Mouse (Mus musculus): Measurements from ENCODE around the gene Ncor1. TPM values are rescaled to one million over a fixed set of nuclear protein-coding genes. Genes with fewer than 3 reads are reported as not detected.
"Not testable (repeated sequence)": the region's sequence is repeated elsewhere in the genome, so short reads cannot be mapped to it uniquely, and the experiment has no call there.

The Ncor1 gene
- total RNA-seq, 2 experiments from 2014 or later = 180 to 205 TPM

DNA sequence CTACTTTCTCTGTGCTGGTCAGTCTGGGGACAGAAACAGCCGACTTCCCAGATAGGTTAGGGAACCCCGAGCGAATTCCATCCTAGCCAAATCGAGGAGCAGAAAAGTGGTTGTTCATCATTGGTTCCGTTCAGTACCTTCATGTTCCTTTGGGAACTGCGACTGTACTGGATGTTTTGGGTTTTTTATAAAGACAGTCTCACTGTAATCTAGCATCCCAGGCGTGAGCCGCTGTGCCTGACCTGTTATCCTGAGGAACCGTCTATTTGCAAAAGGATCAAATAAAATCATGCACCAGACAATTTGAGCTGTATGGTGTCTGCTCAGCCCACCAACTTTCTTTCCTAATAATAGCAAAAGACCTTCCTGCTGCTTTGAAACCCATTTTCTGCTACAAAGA, 439 bp upstream of the Ncor1 start:
- DNase-seq = no peak

DNA sequence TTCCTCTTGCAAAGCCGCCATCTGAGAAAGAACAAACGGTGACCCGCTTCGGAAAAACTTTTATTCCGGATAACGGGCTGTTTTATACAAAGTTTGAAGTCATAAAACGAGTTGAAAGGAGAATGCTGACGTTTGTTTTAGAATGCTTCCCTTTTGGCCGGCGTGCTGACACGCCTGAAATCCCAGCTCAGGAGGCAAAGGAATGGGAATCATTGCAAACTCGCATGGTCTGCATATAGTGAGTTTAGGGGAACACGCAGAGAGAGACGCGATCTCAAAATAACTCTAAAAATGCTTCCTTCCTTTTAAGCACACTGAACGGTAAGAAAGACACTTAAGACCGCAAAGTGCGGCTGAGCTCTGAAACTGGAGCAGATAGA, 460 bp downstream of the Ncor1 start:
- DNase-seq = peak in 1 of 2 experiments; percentile 13

DNA sequence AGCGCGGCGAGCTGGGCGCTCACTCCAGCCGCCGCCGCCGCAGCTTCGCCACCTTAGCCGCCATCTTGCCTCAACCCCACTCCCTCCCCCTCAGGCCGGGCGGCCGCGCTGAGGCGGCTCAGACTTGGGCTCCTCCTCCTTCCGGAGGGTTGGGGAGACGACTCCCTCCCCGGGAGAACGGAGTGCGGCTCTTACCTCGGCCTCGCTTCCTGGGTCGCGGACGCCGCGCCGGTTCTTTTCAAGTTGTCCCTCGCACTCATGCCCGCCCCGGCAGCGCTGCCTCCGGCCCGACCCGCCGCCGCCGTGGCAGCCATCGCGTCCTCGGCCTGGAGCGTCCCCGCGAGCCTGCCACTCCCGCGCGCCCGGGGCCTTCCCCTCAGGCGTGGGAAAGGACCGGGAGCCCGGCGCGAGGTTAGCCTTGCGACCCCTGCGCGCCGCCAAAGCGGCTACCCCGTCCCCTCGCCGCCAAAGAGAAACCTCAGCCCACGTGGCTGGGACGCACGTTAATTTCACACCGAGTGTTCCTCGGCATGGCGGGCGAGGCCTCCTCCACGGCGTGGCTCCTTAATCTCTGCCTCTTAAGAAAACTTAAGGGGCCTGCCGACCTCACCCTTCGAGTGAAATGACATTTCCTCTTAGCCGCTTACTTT, 975 bp downstream of the Ncor1 start:
- peak; percentile 95 for DNase-seq

DNA sequence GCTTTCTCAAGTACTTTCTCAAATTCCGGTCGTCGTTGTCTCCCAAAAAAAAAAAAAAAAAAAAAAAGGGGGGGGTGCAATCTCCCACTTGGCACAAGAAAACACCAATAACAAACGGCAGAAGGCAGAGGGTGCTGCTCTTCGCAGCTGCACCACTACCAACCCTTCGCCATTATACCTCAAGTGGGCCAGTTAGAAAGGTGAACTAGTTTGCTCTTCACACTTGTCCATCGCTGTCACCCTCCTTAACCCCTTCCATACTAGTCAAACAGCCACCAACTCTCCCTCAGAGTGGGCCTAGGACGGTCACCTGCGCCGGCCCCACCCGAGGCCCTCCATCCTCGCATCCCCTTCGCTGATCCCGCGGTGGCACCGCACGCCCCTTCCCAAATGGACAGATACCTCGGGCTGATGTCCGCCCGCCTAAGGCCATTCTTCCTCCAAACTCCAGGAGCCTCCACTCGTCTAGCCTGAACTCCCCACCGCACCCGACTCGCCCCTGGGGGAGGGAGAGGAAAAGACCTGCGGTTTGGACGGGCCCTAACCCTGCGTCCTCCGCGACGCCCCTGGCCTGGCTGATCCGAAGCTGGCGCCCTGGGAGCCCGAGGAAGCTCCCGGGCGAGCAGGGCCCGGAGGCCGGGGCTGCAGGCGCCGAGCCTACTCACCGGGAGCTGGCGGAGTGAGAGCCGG, 1.7 kb downstream of the Ncor1 start:
- DNase-seq = peak; percentile 53

DNA sequence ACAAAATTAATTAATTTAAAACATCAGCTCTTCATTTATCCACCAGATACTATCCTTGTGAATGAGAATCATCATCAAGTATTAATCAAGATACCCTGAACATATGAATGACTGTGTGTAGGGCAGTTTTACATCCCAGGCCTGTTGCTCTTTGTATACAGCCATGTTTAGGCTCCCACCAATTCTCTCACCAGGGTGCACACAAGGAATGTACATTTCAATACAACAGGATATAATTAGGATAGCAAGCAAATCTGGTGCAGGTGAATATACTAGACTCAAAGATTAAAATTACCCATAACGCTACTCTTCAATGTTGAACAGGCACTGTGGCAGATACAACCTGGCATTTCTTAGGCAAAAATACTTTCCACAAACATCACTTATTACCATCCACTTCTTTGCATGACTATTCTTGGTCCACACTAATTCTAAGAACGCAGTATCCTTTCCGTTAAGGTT, 2.3 kb downstream of the Ncor1 start:
- DNase-seq = no peak

DNA sequence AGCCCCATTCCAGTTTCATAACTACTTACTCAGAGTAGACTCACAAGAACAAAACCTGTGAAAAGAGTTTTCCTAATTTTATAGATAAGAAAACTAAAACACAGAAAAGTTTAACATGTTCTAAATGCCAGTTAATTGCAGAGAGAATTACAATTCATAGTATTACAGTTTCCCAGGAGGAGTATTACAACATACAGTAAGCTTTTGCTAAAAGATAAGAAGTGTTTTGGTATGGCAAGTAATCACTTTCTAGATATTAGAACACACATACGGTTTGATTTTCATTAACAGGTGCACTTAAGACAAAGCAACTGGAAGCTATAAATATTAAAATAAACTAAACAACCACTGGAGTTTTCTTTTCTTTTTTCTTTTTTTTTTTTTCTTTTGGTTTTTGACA, 3.1 kb downstream of the Ncor1 start:
- no peak for DNase-seq

DNA sequence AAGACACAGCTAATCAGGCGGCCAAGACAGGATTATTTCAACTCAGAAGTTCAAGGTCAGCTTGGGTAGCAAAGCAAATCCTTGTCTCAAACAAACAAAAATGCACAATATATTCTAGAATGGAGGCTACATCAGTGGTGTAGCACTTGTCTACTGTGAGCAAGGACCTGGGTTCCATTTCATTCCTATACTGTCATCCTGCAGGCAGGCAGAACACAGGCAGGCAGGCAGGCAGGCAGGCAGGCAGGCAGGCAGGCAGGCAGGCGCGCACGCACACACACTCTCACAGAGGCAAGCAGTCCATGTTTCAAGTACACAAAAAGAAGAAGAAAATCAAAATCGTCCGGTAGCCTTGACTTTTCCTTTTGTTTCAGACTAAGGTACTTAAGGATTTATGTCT, 9.4 kb downstream of the Ncor1 start:
- DNase-seq = peak; percentile 42 to 49

DNA sequence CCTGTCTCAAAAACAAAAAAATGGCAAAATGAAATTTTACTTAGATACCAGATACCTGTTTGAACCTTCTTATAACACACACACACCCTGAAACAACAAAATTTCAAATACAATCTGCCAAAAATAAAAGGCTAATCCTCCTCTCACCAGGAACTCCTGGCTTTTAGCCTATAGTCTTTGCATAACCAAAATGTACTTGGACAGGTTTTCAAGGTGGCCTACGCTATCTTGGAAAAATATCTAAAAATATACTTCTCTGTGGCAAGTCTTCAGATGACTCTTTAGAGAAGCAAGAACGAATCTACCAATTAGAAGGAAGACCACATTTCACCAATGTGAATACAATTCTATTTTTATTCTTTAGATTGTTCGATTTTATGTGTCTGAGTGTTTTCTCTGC, 12.5 kb downstream of the Ncor1 start:
- no peak for DNase-seq

DNA sequence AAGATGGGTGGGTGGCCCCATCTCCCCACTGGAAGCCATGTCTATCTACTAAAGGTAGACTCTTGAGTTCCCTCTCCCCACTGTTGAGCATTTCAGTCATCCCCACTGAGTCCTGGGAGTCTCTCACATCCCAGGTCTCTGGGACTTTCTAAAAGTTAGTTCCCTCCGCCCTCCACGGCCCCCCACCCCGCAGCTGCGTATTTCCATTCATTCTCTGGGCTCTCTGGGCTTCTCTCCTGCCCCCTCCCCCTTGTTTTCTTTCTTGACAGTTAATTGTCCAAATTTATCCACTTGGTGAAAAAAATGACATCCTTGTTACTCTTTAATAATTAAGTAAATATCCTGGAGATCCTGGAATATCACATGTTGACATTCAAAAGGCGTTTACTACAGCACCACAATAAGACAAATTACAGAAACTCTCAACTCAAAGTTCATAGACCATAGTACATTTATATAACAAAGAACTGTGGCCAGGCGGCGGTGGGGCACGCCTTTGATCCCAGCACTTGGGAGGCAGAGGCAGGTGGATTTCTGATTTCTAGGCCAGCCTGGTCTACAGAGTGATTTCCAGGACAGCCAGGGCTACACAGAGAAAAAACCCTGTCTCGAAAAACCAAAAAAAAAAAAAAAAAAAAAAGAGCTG, 17.5 kb downstream of the Ncor1 start:
- no peak for DNase-seq

DNA sequence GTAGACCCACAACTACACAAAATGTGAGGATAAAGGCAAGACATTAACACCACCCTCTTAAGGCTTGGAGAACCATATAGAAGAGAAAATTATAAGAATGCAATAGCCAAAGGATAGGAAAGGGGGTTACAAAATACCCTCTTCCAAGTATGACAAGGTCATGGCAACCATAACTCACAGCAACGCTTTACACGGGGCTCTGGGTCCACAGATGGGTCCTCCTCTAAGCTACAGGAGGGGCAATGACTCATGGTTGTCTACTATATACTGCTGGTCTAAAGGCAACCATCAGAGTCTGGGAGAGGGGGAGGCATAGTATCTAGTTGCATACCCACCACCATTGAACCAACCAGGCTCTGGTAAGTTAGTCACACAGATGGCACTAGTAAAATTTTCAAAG, 26.1 kb downstream of the Ncor1 start:
- DNase-seq = no peak

DNA sequence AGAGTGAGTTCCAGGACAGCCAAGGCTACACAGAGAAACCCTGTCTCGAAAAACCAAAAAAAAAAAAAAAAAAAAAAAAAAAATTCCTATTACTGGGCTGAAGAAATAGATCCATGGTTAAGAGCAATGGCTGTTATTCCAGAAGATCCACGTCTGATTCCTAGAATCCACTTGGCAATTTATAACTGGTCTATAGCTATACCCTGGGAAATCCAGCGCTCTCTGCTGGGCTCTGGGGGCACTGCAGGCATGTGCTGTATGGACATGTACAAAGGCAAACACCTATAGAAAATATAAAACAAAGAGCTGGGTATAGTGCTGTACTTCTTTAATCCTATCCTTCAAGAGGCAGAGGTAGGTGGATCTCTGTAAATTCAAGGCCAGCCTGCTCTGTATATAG, 31.2 kb downstream of the Ncor1 start:
- peak; percentile 20 to 42 for DNase-seq

DNA sequence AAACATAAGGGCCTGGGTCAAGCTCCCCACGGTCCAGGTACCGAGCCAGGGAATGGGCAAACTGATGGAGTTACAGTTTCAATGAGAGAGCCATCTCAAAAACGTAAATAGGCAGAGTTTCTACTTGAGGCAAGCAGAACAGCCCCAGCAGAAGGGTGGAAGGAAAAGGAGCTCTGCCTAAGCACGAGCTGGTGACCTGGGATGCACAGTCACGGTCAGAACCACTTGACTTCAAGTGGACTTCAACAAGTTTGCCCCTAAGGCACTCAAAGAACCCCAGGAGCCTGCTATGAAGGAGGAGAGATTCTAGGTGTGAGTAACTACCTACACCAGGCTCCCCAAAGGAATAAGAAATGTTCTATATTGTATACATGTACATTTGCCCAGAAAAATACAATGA, 32.1 kb downstream of the Ncor1 start:
- no peak for DNase-seq

DNA sequence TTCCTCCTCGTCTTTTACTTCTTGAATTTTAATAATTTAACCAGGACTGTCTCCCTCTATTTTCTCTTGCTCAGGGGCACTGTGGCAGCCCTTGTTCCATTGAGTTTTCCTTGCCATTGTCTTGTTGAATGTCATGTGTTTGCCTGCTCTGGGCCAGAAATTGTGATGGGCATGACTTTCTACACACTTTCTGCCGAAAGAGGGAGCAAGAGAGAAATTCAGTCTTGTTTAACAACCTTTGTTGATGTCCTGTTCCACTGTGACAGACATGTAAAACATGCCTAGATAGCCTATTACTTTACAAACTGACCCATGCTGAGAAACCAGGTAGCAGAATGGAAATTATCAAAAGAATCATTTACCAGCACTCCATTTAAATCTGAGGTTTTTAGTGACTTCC, 33.8 kb downstream of the Ncor1 start:
- no peak for DNase-seq

DNA sequence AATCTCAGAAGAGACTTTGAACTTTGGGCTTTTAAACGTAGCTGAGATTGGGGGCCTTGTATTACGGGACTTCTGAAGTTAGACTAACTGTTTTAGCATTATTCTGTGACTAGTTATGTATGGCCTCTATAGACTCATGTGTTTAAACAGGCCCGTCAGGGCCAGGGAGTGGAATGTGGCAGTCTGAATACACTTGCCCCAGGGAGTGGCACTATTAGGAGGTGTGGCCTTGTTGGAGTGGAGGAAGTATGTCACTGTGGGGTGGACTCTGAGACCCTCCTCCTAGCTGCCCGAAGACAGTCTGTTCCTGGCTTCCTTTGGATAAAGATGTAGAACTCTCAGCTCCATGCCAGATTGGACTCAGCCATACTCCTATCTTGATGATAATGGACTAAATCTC, 43.3 kb downstream of the Ncor1 start:
- DNase-seq = no peak

DNA sequence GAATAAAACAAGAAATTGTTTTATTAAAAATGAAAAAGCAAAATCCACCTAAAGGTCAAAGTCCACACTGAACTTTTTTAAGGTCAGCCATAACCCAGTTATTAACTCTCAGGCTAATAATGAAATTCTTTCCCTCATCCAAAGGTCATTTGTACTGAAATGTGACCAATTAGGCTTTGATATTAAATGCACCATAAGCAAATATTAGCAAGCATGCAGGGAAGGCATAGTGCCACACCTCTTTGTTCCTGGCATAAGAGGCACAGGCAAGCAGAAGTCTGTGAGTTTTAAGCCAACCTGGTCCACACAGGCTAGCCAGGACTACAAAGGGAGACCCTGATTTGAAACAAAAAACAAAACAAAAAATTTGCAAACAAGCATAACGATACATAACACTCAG, 48.7 kb downstream of the Ncor1 start:
- no peak for DNase-seq

DNA sequence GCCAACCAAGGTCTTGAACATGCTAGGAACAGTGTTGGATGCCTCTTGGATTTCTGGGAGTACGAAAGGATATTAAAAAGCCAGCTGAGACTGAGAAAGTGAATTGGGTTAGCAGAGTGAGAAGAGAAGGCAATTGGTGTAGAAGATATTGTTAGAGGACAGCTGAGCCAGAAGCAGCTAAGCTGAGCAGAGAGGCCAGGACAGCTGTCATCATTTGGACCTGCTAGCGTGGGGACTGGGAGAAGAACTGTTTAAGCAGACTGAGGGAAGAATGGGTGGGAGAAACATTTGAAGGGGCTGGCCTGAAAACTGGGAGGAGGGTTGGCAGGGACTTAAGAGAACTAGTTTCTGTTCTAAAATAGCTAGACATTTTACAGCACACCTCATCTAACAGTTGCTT, 49.5 kb downstream of the Ncor1 start:
- no peak for DNase-seq

DNA sequence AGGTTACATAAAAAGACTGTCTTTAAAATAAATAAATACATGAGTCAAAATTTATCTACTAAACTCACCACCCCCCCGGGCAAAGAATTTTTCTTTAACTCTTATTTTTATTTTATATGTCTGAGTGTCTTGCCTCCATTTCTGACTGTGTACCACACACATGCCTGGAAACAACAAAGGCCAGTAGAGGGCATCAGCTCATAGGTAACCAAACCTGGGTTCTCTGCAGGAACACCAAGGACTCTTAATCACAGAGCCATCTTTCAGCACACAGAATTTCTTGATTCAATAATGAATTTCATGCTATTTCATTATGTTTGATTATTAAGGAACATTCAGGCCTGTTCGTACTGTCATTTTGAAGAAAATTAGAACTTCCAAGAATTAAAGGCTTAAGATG, 61.9 kb downstream of the Ncor1 start:
- DNase-seq = peak; percentile 20 to 52

DNA sequence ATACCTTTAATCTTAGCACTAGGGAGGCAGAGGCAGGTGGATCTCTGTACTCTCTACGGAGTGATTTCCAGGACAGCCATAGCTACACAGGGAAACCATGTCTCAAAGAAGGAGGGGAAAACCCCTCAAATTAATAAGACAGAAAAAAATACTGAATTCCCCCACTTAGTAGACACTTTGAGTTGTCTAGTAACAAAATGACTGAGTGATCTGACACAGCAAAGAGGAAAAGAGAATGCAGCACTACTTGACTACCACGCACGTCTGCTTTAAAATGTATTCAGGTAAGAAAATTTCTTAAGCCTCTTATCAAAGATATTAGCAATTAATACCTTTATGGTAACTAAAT, 70.0 kb downstream of the Ncor1 start:
- no peak for DNase-seq

DNA sequence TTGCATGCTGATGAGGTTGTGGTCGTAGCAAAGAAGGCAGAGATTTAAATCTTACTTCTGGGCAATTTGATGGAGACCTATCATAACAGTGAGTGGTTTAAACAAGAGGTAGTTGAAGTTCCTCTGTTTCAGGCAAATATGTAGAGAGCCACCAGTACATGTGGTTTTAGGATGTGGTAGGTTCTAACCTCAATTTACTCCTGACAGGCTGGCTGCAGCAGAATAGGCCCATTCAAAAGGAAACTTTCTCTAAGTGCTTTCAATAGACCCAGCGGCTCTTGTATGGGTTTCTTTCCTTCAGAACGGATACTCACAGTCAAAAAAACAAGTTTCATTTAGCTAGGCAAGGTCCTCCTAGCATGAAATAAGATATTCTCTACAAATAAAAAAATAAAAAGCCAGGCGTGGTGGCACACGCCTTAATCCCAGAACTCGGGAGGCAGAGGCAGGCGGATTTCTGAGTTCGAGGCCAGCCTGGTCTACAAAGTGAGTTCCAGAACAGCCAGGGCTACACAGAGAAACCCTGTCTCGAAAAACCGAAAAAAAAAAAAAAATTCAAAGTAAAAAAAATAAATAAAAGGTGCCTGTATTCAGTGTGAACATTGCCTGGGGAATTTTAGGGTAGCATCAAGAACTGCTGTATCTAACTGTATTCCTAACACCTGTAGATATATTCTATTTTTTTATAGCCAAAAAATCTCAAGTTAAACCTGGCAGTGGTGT, 70.6 kb downstream of the Ncor1 start:
- DNase-seq = no peak

DNA sequence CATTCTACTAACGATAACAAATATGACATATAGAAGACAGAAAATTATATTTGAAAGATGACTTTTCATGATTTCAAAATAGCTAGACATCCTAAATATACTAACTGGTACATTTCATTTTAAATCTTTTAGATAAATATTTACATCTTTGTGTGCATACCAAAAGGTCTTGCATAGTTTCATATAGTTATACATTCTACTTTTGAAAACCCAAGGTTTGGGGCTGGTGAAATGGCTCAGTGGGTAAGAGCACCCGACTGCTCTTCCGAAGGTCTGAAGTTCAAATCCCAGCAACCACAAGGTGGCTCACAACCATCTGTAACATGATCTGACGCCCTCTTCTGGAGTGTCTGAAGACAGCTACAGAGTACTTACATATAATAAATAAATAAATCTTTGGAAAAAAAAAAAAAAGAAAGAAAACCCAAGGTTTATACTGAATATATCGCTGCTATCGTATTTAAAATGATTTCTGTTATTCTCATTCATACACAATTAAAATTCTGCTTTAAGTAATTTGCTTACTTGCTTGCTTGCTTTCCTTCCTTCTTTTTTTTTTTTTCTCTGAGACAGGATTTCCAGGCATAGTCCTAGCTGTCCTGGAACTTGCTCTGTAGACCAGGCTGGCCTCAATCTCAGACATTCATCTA, 81.0 kb downstream of the Ncor1 start:
- DNase-seq = not testable (repeated sequence)

DNA sequence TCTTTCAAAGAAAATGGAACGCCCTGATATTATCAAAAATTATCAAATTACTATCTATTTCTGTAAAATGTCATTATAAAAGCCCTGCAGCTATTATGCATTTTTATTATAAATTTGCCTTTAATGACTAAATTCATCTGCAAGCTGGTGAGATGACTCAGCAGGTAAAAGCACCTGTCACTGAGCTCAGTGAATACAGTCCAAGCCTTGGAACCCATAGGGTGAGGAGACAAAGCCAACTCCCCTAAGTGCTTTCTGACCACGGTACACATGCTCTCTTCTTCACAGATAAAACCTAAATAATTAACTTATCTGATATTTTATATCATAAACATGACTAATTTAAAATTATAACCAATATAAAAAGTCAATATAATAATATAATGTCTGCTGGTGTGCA, 86.6 kb downstream of the Ncor1 start:
- no peak for DNase-seq

DNA sequence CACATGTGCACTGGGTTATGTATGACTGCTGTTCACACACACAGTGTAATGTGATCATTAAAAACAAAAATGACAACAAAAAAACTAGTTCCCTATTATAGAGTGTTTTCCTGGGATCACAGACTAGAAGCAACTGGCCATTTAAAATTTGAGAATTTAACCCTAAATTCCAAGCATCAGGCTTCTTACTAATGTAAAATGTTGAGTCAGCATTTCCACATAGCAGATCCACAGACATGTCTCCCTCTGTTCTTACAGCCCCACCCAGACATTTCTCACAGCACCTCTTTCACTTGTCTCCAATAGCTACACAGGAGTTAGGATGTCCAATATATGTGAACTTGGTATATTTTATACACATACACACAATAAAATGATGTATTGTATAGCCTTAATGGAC, 88.4 kb downstream of the Ncor1 start:
- DNase-seq = no peak

DNA sequence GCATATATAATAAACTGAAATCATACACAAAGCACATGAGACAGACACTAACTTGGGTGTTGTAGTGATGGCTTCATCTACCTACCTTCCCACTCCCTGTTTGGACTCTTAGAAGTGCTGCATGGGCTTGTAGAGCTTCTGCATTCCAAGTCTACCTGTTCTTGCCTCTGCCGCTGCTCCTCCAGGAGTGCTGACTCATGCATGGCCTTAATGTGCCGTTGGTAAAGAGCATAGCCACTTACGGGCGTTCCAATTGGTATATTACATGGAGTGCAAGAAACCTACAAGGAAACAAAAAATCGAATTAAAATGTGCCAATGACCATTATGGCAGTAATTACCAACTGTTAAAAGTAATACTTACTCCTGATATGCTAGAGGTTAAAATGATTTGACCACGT, 91.5 kb downstream of the Ncor1 start:
- DNase-seq = no peak
